Mouse (Mus musculus): ENCODE data around the gene Ptbp3. TPM values are rescaled to one million over a fixed set of nuclear protein-coding genes. Genes with fewer than 3 reads are reported as not detected.
"Not testable (repeated sequence)": the region's sequence is repeated elsewhere in the genome, so short reads cannot be mapped to it uniquely, and the experiment has no call there.

Ptbp3 gene
- total RNA-seq, 1 experiment: 46.1 TPM

GRCm38 (mm10) chr4:59580495-59581281, 31.5 kb upstream of the Ptbp3 start:
- no peaks in the 10 kb centered on the region for H3K9me3 ChIP-seq (ENCODE audit: control insufficient read depth, insufficient read depth, low read depth, low read length)
- TF ChIP-seq MAFK (IDR thresholded peaks at IDR 0.05; ENCODE audit: insufficient read depth, low read depth, low read length): no peak
- no peak for TF ChIP-seq ZC3H11A (IDR thresholded peaks at IDR 0.05; ENCODE audit: borderline replicate concordance, low read depth, low read length)
- no peak for TF ChIP-seq CHD2 (IDR thresholded peaks at IDR 0.05; ENCODE audit: low read depth, low read length)
- no peak; the same call in 1 of the 2 replicates for TF ChIP-seq HCFC1 (IDR thresholded peaks at IDR 0.05; ENCODE audit: borderline replicate concordance, insufficient read depth, low read length)
- TF ChIP-seq ZNF384 (IDR thresholded peaks at IDR 0.05; ENCODE audit: low read depth, low read length): no peak
- peaks cover 0 to 5% of the 10 kb centered on the region in 2 experiments; a peak in 2 of 4 replicates for H3K4me1 ChIP-seq (ENCODE audit: control insufficient read depth in 2 of 2, insufficient read depth in 2 of 2, low read length in 2 of 2, poor library complexity in 1 of 2)
- peak overlapping the region; percentile 66 to 77 for H3K4me3 ChIP-seq (ENCODE audit: insufficient read depth in 1 of 2, low read depth in 1 of 2, low read length in 2 of 2, poor library complexity in 1 of 2, severe bottlenecking in 1 of 2)
- no peak overlapping the region for H3K27ac ChIP-seq (ENCODE audit: insufficient read depth, low read depth, low read length, poor library complexity, severe bottlenecking)
- peak overlapping the region; percentile 69 for H3K9ac ChIP-seq (ENCODE audit: insufficient read depth, low read depth, low read length, poor library complexity, severe bottlenecking)
- no peaks in the 10 kb centered on the region for H3K36me3 ChIP-seq (ENCODE audit: control insufficient read depth, insufficient read depth, low read length, poor library complexity, severe bottlenecking)
- in situ Hi-C loops (cut with MboI; ENCODE audit: low sequenced_read_pairs in 2 of 2, unreplicated experiment in 2 of 2): loop anchor here in 1 of 2 experiments (25.0 kb wide), 1 partner anchor 468 kb away; no protein-coding TSS in a partner anchor
- DNase-seq (ENCODE audit: low read depth, low spot score): no peak

- no peaks in the 10 kb centered on the region for H3K36me3 ChIP-seq (ENCODE audit: control insufficient read depth, insufficient read depth, low read length, poor library complexity, severe bottlenecking)
These were observed 26.2 kb upstream of the Ptbp3 start for GRCm38 (mm10) chr4:59575184-59575958.

GRCm38 (mm10) chr4:59572521-59573118, 23.5 kb upstream of the Ptbp3 start:
- in situ Hi-C loops (cut with MboI; ENCODE audit: low sequenced_read_pairs in 2 of 2, unreplicated experiment in 2 of 2): loop anchor here (25.0 kb wide), 2 partner anchors 210 to 485 kb away; no protein-coding TSS in a partner anchor
- no peak for DNase-seq (ENCODE audit: low read depth, low spot score)
- TF ChIP-seq HCFC1 (IDR thresholded peaks at IDR 0.05; ENCODE audit: borderline replicate concordance, insufficient read depth, low read length) (no peak), CHD2 (IDR thresholded peaks at IDR 0.05; ENCODE audit: low read depth, low read length) (no peak), MAFK (IDR thresholded peaks at IDR 0.05; ENCODE audit: insufficient read depth, low read depth, low read length) (no peak)
- Histone ChIP-seq H3K36me3 (ENCODE audit: control insufficient read depth, insufficient read depth, low read length, poor library complexity, severe bottlenecking) (no peaks in the 10 kb centered on the region), H3K4me3 (ENCODE audit: insufficient read depth in 1 of 2, low read depth in 1 of 2, low read length in 2 of 2, poor library complexity in 1 of 2, severe bottlenecking in 1 of 2) (no peak overlapping the region), H3K9me3 (ENCODE audit: control insufficient read depth, insufficient read depth, low read depth, low read length) (no peaks in the 10 kb centered on the region), H3K9ac (ENCODE audit: insufficient read depth, low read depth, low read length, poor library complexity, severe bottlenecking) (no peak overlapping the region), H3K4me1 (ENCODE audit: control insufficient read depth in 2 of 2, insufficient read depth in 2 of 2, low read length in 2 of 2, poor library complexity in 1 of 2) (no peaks in the 10 kb centered on the region), H3K27ac (ENCODE audit: insufficient read depth, low read depth, low read length, poor library complexity, severe bottlenecking) (no peak overlapping the region)

More at GRCm38 (mm10) chr4:59575184-59575958, 26.2 kb upstream of the Ptbp3 start:
- in situ Hi-C loops (cut with MboI; ENCODE audit: low sequenced_read_pairs in 2 of 2, unreplicated experiment in 2 of 2): loop anchor here in 1 of 2 experiments (25.0 kb wide), 1 partner anchor 463 kb away; no protein-coding TSS in a partner anchor
- H3K4me1 ChIP-seq (ENCODE audit: control insufficient read depth in 2 of 2, insufficient read depth in 2 of 2, low read length in 2 of 2, poor library complexity in 1 of 2): peaks cover 0 to 3% of the 10 kb centered on the region in 2 experiments; a peak in 2 of 4 replicates
- no peak overlapping the region for H3K9ac ChIP-seq (ENCODE audit: insufficient read depth, low read depth, low read length, poor library complexity, severe bottlenecking)
- H3K27ac ChIP-seq (ENCODE audit: insufficient read depth, low read depth, low read length, poor library complexity, severe bottlenecking): no peak overlapping the region
- no peaks in the 10 kb centered on the region for H3K9me3 ChIP-seq (ENCODE audit: control insufficient read depth, insufficient read depth, low read depth, low read length)
- DNase-seq (ENCODE audit: low read depth, low spot score): no peak
- H3K4me3 ChIP-seq (ENCODE audit: insufficient read depth in 1 of 2, low read depth in 1 of 2, low read length in 2 of 2, poor library complexity in 1 of 2, severe bottlenecking in 1 of 2): no peak overlapping the region
- TF ChIP-seq CHD2 (IDR thresholded peaks at IDR 0.05; ENCODE audit: low read depth, low read length) (no peak), ZNF384 (IDR thresholded peaks at IDR 0.05; ENCODE audit: low read depth, low read length) (no peak), MAFK (IDR thresholded peaks at IDR 0.05; ENCODE audit: insufficient read depth, low read depth, low read length) (no peak), ZC3H11A (IDR thresholded peaks at IDR 0.05; ENCODE audit: borderline replicate concordance, low read depth, low read length) (no peak), HCFC1 (IDR thresholded peaks at IDR 0.05; ENCODE audit: borderline replicate concordance, insufficient read depth, low read length) (no peak)

- not testable (repeated sequence) for H3K36me3 ChIP-seq (ENCODE audit: control insufficient read depth, insufficient read depth, low read length, poor library complexity, severe bottlenecking); H3K9me3 ChIP-seq (ENCODE audit: control insufficient read depth, insufficient read depth, low read depth, low read length); H3K4me3 ChIP-seq (ENCODE audit: insufficient read depth in 1 of 2, low read depth in 1 of 2, low read length in 2 of 2, poor library complexity in 1 of 2, severe bottlenecking in 1 of 2); DNase-seq (ENCODE audit: low read depth, low spot score); H3K9ac ChIP-seq (ENCODE audit: insufficient read depth, low read depth, low read length, poor library complexity, severe bottlenecking); H3K4me1 ChIP-seq (ENCODE audit: control insufficient read depth in 2 of 2, insufficient read depth in 2 of 2, low read length in 2 of 2, poor library complexity in 1 of 2); H3K27ac ChIP-seq (ENCODE audit: insufficient read depth, low read depth, low read length, poor library complexity, severe bottlenecking)
- in situ Hi-C loops (cut with MboI; ENCODE audit: low sequenced_read_pairs in 2 of 2, unreplicated experiment in 2 of 2): loop anchor here (25.0 kb wide), 2 partner anchors 208 to 483 kb away; no protein-coding TSS in a partner anchor
These were observed 21.4 kb upstream of the Ptbp3 start for GRCm38 (mm10) chr4:59570519-59570918.
